Mouse (Mus musculus) hindbrain, embryonic 14.5 days (tissue): Measurements from ENCODE around the gene Spon1. TPM values are rescaled to one million over a fixed set of nuclear protein-coding genes. Genes with fewer than 3 reads are reported as not detected.

Experiments used
- ATAC-seq: fragments of 200-750 bp; cut with Nextera tagmentation; 2 replicates; pipeline ENCODE4 v1.8.0; 2017; ENCODE audit warnings: moderate number of reproducible peaks, mild to moderate bottlenecking, moderate TSS enrichment, moderate library complexity; ENCODE audit not compliant: low FRiP score
- DNase-seq: peaks from one replicate; pipeline ENCODE4 v3.0.0-alpha.2; 2015; ENCODE audit warnings: low spot score
- H3K27ac ChIP-seq: fragments of 300-500 bp; sonication (generic); 2 replicates; pipeline ENCODE4 v1.5.1; 2014; ENCODE audit warnings: mild to moderate bottlenecking, moderate library complexity
- H3K27me3 ChIP-seq: fragments of 300-500 bp; sonication (generic); 2 replicates; pipeline ENCODE4 v1.6.1; 2014; ENCODE audit warnings: mild to moderate bottlenecking, low read length, mixed read lengths; ENCODE audit not compliant: control insufficient read depth, insufficient read depth
- H3K36me3 ChIP-seq: fragments of 300-500 bp; sonication (generic); replicated peaks from 2 replicates; pipeline ENCODE4 v1.6.1; 2014; ENCODE audit not compliant: control insufficient read depth, insufficient read depth
- H3K4me1 ChIP-seq: fragments of 300-500 bp; sonication (generic); replicated peaks from 2 replicates; pipeline ENCODE4 v1.6.1; 2014; ENCODE audit warnings: antibody characterized with exemption, low read length, mixed read lengths; ENCODE audit not compliant: control insufficient read depth, insufficient read depth
- H3K4me2 ChIP-seq: fragments of 300-500 bp; sonication (generic); replicated peaks from 2 replicates; pipeline ENCODE4 v1.6.1; 2014; ENCODE audit warnings: mild to moderate bottlenecking, moderate library complexity
- H3K4me3 ChIP-seq: fragments of 300-500 bp; sonication (generic); replicated peaks from 2 replicates; pipeline ENCODE4 v1.5.1; 2014; ENCODE audit warnings: mild to moderate bottlenecking, low read length
- H3K9ac ChIP-seq: fragments of 300-500 bp; sonication (generic); 2 replicates; pipeline ENCODE4 v1.6.1; 2014
- H3K9me3 ChIP-seq: fragments of 300-500 bp; sonication (generic); 2 replicates; pipeline ENCODE4 v1.6.1; 2016; ENCODE audit warnings: low read length; ENCODE audit not compliant: control insufficient read depth
- WGBS: fragments of 180-500 bp; shearing (Covaris S2); extraction: QIAGEN DNeasy Blood & Tissue Kit; methylation state at CpG from one replicate; pipeline ENCODE4 v1.1.7; 2014; 5-methylcytosine and 5-hydroxymethylcytosine counted together
- polyA plus RNA-seq: library from polyadenylated mRNA; unstranded; fragments of >200 nt; fragmentation: Nextera tagmentation; extraction: Ambion mirVana; gene quantifications from 2 replicates; pipeline ENCODE4 v1.2.1, GENCODE M21; 2014

Gene Spon1
- polyA plus RNA-seq, 1 experiment from 2014 or later = 90.5 TPM

- Histone ChIP-seq H3K9ac (no peak overlapping the region), H3K4me2 (no peak overlapping the region)
- 50% methylated on average over 6 of the region's 6 CpGs for WGBS
Observed at GRCm38 (mm10) chr7:114087341-114087740, 321.5 kb downstream of the Spon1 start.

GRCm38 (mm10) chr7:114087986-114088385 is 322.2 kb downstream of the Spon1 start:
- no peaks in the 10 kb centered on the region; the same call in 1 of the 2 replicates for H3K4me1 ChIP-seq
- H3K4me2 ChIP-seq = no peak overlapping the region
- no peaks in the 10 kb centered on the region for H3K9me3 ChIP-seq
- 18% methylated on average over 11 of the region's 11 CpGs for WGBS
- H3K4me3 ChIP-seq = no peak overlapping the region
- no peaks in the 10 kb centered on the region for H3K27me3 ChIP-seq
- no peaks in the 10 kb centered on the region for H3K36me3 ChIP-seq
- no peak overlapping the region for H3K27ac ChIP-seq
- ATAC-seq (no peak), DNase-seq (no peak)
- H3K9ac ChIP-seq = no peak overlapping the region

More at GRCm38 (mm10) chr7:114087341-114087740, 321.5 kb downstream of the Spon1 start:
- DNase-seq (no peak), ATAC-seq (no peak)
- Histone ChIP-seq H3K27me3 (no peaks in the 10 kb centered on the region), H3K9me3 (no peaks in the 10 kb centered on the region), H3K27ac (no peak overlapping the region), H3K4me3 (no peak overlapping the region), H3K4me1 (no peaks in the 10 kb centered on the region; the same call in 1 of the 2 replicates), H3K36me3 (no peaks in the 10 kb centered on the region)

GRCm38 (mm10) chr7:114088918-114089317 is 323.1 kb downstream of the Spon1 start:
- no peaks in the 10 kb centered on the region for H3K27me3 ChIP-seq
- DNase-seq (no peak), ATAC-seq (no peak)
- no peak overlapping the region for H3K4me2 ChIP-seq
- no peak overlapping the region for H3K4me3 ChIP-seq
- 77% methylated on average over 5 of the region's 5 CpGs for WGBS
- H3K9me3 ChIP-seq = no peaks in the 10 kb centered on the region
- no peaks in the 10 kb centered on the region; the same call in 1 of the 2 replicates for H3K4me1 ChIP-seq
- H3K27ac ChIP-seq = no peak overlapping the region
- H3K9ac ChIP-seq = no peak overlapping the region
- no peaks in the 10 kb centered on the region for H3K36me3 ChIP-seq

- H3K4me1 ChIP-seq = no peaks in the 10 kb centered on the region; the same call in 1 of the 2 replicates
- H3K27ac ChIP-seq = no peak overlapping the region
- ATAC-seq = no peak
- H3K9ac ChIP-seq = no peak overlapping the region
- no peaks in the 10 kb centered on the region for H3K36me3 ChIP-seq
- H3K4me2 ChIP-seq = no peak overlapping the region
- DNase-seq = no peak
- no peaks in the 10 kb centered on the region for H3K9me3 ChIP-seq
- H3K4me3 ChIP-seq = no peak overlapping the region
- WGBS = 85% methylated on average over 3 of the region's 3 CpGs
- no peaks in the 10 kb centered on the region for H3K27me3 ChIP-seq
Observed at GRCm38 (mm10) chr7:114090231-114090630, 324.4 kb downstream of the Spon1 start.

- Histone ChIP-seq H3K27ac (no peak overlapping the region), H3K36me3 (no peaks in the 10 kb centered on the region), H3K4me2 (no peak overlapping the region), H3K9ac (no peak overlapping the region), H3K27me3 (no peaks in the 10 kb centered on the region), H3K4me3 (no peak overlapping the region), H3K9me3 (no peaks in the 10 kb centered on the region), H3K4me1 (no peaks in the 10 kb centered on the region; the same call in 1 of the 2 replicates)
- DNase-seq = no peak
- ATAC-seq = no peak
- 76% methylated on average over 10 of the region's 10 CpGs for WGBS
Observed at GRCm38 (mm10) chr7:114090892-114091545, 325.2 kb downstream of the Spon1 start.
